Comparison of ENCODE assay signal across 8 mouse cellular contexts in genomic region chr6:88924502-88925275, GRCm38 (mm10). TPM values are rescaled to one million over a fixed set of nuclear protein-coding genes. Genes with fewer than 3 reads are reported as not detected.
DNase-seq lines count a peak whose midpoint lies in the region; ATAC-seq and TF ChIP-seq lines count a peak whose summit lies in the region.

No protein-coding gene starts in this region.

- ATAC-seq in heart, postnatal 0 days (ENCODE audit: insufficient read depth, low read depth): peak; percentile 82
- ATAC-seq in midbrain, embryonic 14.5 days (ENCODE audit: low FRiP score, low TSS enrichment): no peak

- H3K36me3 ChIP-seq in heart, postnatal 0 days (replicated peaks; ENCODE audit: control insufficient read depth, insufficient read depth, low read length): no peaks in the 10 kb centered on the region
- no peaks in the 10 kb centered on the region for H3K36me3 ChIP-seq in midbrain, embryonic 14.5 days (ENCODE audit: control insufficient read depth, insufficient read depth, low read length)

- peak; percentile 53 for TF ChIP-seq POLR2A in embryonic fibroblast, embryonic 13.5 days (IDR thresholded peaks at IDR 0.05; ENCODE audit: low read depth, low read length)

- no peaks in the 10 kb centered on the region for H3K9me3 ChIP-seq in heart, postnatal 0 days (replicated peaks; ENCODE audit: control insufficient read depth, low read length)
- H3K9me3 ChIP-seq in midbrain, embryonic 14.5 days (ENCODE audit: control insufficient read depth, low read length): no peaks in the 10 kb centered on the region

- H3K4me3 ChIP-seq in embryonic fibroblast, embryonic 13.5 days (ENCODE audit: insufficient read depth, low read length): no peak overlapping the region
- H3K4me3 ChIP-seq in heart, postnatal 0 days (ENCODE audit: low read depth, low read length): no peak overlapping the region
- no peak overlapping the region for H3K4me3 ChIP-seq in midbrain, embryonic 14.5 days (replicated peaks; ENCODE audit: low read depth, low read length)

- peak; percentile 44 for DNase-seq in thymus, postnatal 0 days (ENCODE audit: low spot score)
- no peak for DNase-seq in thymus, postnatal 14 days
- DNase-seq in heart, postnatal 0 days (ENCODE audit: low spot score): peak; percentile 92
- DNase-seq in kidney, postnatal 10 days: peak; percentile 83
- peak; percentile 76 for DNase-seq in midbrain, embryonic 14.5 days
- no peak for DNase-seq in frontal cortex, adult 2 months (ENCODE audit: extremely low spot score in 1 of 2, low spot score in 1 of 2)
- no peak for DNase-seq in frontal cortex, postnatal 14 days (ENCODE audit: low spot score in 2 of 2)

- TF ChIP-seq CTCF in embryonic fibroblast, embryonic 13.5 days (IDR thresholded peaks at IDR 0.05; ENCODE audit: borderline replicate concordance, insufficient read depth, low read length): no peak
- TF ChIP-seq CTCF in heart, postnatal 0 days (IDR thresholded peaks at IDR 0.05; ENCODE audit: low read depth): no peak

- no peaks in the 10 kb centered on the region for H3K27me3 ChIP-seq in heart, postnatal 0 days (ENCODE audit: control insufficient read depth, insufficient read depth, low read length)
- no peaks in the 10 kb centered on the region for H3K27me3 ChIP-seq in midbrain, embryonic 14.5 days (ENCODE audit: control insufficient read depth, insufficient read depth, low read length)

- no peak overlapping the region for H3K4me2 ChIP-seq in heart, postnatal 0 days (ENCODE audit: low read depth, low read length)
- H3K4me2 ChIP-seq in midbrain, embryonic 14.5 days (ENCODE audit: low read length): no peak overlapping the region

- peak overlapping the region; percentile 90 for H3K27ac ChIP-seq in embryonic fibroblast, embryonic 13.5 days (ENCODE audit: insufficient read depth, low read length)
- peak overlapping the region; percentile 89 for H3K27ac ChIP-seq in heart, postnatal 0 days (ENCODE audit: low read depth)
- peak overlapping the region; percentile 81 for H3K27ac ChIP-seq in midbrain, embryonic 14.5 days (replicated peaks; ENCODE audit: low read depth, low read length)

- H3K9ac ChIP-seq in heart, postnatal 0 days (replicated peaks; ENCODE audit: low read depth, low read length): no peak overlapping the region
- H3K9ac ChIP-seq in midbrain, embryonic 14.5 days (replicated peaks; ENCODE audit: low read length): no peak overlapping the region

- TF ChIP-seq EP300 in heart, postnatal 0 days (IDR thresholded peaks at IDR 0.05; ENCODE audit: low read depth): peak; percentile 94

- H3K4me1 ChIP-seq in embryonic fibroblast, embryonic 13.5 days (ENCODE audit: control insufficient read depth, insufficient read depth, low read length): peaks cover 25% of the 10 kb centered on the region
- H3K4me1 ChIP-seq in heart, postnatal 0 days (ENCODE audit: control insufficient read depth, insufficient read depth): peaks cover 44% of the 10 kb centered on the region
- peaks cover 43% of the 10 kb centered on the region for H3K4me1 ChIP-seq in midbrain, embryonic 14.5 days (ENCODE audit: control insufficient read depth, insufficient read depth, low read length)

- 5% methylated on average over 5 of the region's 5 CpGs for WGBS in heart, postnatal 0 days
- 3% methylated on average over 5 of the region's 5 CpGs for WGBS in midbrain, embryonic 14.5 days

RNA-seq across cellular contexts. Expression of gene Tpra1, which starts 22.6 kb away (rescaled TPM):
- polyA plus RNA-seq in thymus, postnatal 0 days (2015; fragmentation: Nextera tagmentation; extraction: Ambion mirVana): 77.0 and 78.8 TPM in 2 replicates
- 29.2 and 31.0 TPM in 2 replicates for polyA plus RNA-seq in embryonic fibroblast, embryonic 13.5 days (2011; ENCODE audit: insufficient read length, low read depth, missing spikeins)
- 45.9 and 131 TPM in 2 replicates for total RNA-seq in heart, postnatal 0 days (2014; rRNA removed; ENCODE audit: low replicate concordance)
- 39.1 and 46.9 TPM in 2 replicates for polyA plus RNA-seq in heart, postnatal 0 days (2015; fragmentation: Nextera tagmentation; extraction: Ambion mirVana)
- polyA plus RNA-seq in midbrain, embryonic 14.5 days (2014; fragmentation: Nextera tagmentation; extraction: Ambion mirVana): 50.0 and 77.0 TPM in 2 replicates
- polyA plus RNA-seq in frontal cortex, adult 2 months (2012; rRNA removed): 92.8 and 93.3 TPM in 2 replicates

RNA-seq across cellular contexts. Expression of gene Mcm2, which starts 26.1 kb away (rescaled TPM):
- polyA plus RNA-seq in thymus, postnatal 0 days (2015; fragmentation: Nextera tagmentation; extraction: Ambion mirVana): 138 and 161 TPM in 2 replicates
- polyA plus RNA-seq in embryonic fibroblast, embryonic 13.5 days (2011; ENCODE audit: insufficient read length, low read depth, missing spikeins): 31.6 and 42.3 TPM in 2 replicates
- total RNA-seq in heart, postnatal 0 days (2014; rRNA removed; ENCODE audit: low replicate concordance): 38.8 and 49.9 TPM in 2 replicates
- 25.2 and 25.6 TPM in 2 replicates for polyA plus RNA-seq in heart, postnatal 0 days (2015; fragmentation: Nextera tagmentation; extraction: Ambion mirVana)
- polyA plus RNA-seq in midbrain, embryonic 14.5 days (2014; fragmentation: Nextera tagmentation; extraction: Ambion mirVana): 22.2 and 39.0 TPM in 2 replicates
- 4.2 and 4.4 TPM in 2 replicates for polyA plus RNA-seq in frontal cortex, adult 2 months (2012; rRNA removed)

RNA-seq across cellular contexts. Expression of gene Podxl2, which starts 49.8 kb away (rescaled TPM):
- 14.1 and 16.9 TPM in 2 replicates for polyA plus RNA-seq in thymus, postnatal 0 days (2015; fragmentation: Nextera tagmentation; extraction: Ambion mirVana)
- 9.3 and 13.9 TPM in 2 replicates for polyA plus RNA-seq in embryonic fibroblast, embryonic 13.5 days (2011; ENCODE audit: insufficient read length, low read depth, missing spikeins)
- 90.9 and 101 TPM in 2 replicates for total RNA-seq in heart, postnatal 0 days (2014; rRNA removed; ENCODE audit: low replicate concordance)
- 60.3 and 60.8 TPM in 2 replicates for polyA plus RNA-seq in heart, postnatal 0 days (2015; fragmentation: Nextera tagmentation; extraction: Ambion mirVana)
- 525 and 630 TPM in 2 replicates for polyA plus RNA-seq in midbrain, embryonic 14.5 days (2014; fragmentation: Nextera tagmentation; extraction: Ambion mirVana)
- 609 and 620 TPM in 2 replicates for polyA plus RNA-seq in frontal cortex, adult 2 months (2012; rRNA removed)

Comparison
In these comparisons a context has a peak if more than half of its experiments do, and no peak if none do; other contexts are left out.
1. DNase-seq: peak in thymus, postnatal 0 days (single experiment), heart, postnatal 0 days (single experiment), kidney, postnatal 10 days (single experiment) and midbrain, embryonic 14.5 days (single experiment); none in thymus, postnatal 14 days (single experiment), frontal cortex, adult 2 months (0 of 2) and frontal cortex, postnatal 14 days (0 of 2).
2. Peak in every context shown above with its lines, with median percentiles within 50 percentile points of each other: H3K27ac ChIP-seq.